Mouse (Mus musculus): ENCODE data around the gene Phka1.
A peak's percentile ranks its signal among the peaks of the same experiment; 100 is the strongest.
"Not testable (repeated sequence)": the region's sequence is repeated elsewhere in the genome, so short reads cannot be mapped to it uniquely, and the experiment has no call there.

The Phka1 gene

DNA sequence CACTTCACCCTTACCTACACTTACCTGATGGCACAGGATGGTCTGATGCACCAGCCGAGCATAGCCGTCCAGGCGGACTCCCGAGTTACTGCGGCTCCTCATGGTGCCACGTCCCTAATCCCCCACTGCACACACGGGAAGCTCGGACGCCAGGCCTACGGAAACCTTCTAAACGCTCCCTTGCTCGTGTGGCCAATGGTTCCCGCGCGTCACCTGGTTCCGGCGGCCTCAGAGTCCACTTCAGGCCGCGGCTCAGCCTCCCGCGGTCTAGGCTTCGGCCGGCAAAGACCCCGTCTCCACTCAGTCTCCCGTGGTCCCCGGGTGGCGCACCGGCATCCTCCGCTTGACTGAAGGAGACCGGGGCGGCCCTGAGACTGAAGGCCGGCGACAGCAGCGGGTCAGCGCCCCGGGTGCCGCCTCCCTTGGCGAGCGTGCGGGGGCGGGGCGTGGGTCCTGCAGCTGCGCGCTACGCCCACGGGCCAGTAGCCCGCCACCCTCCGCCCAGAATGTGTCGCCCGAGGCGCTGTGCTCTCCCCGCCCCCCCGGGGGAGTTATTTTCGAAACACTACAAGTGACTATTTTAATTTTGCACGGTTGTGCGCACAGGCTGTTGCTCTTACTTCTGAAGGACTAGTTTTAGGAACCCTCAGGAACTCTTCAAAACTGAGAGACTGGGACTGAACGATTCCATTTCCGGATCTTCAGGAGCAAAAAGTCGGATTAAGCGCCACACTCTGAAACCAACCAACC, at the start of gene Phka1:
Phka1 (minus strand) TSS at position 424 of the 750 bp plus-strand sequence.
- peak; percentile 65 to 67 for DNase-seq (ENCODE audit: low spot score in 2 of 2)

GRCm38 (mm10) chrX:102689252-102689651, 45.2 kb upstream of the Phka1 start:
- peak in 1 of 2 experiments; percentile 1 for DNase-seq (ENCODE audit: low spot score in 2 of 2)

DNA sequence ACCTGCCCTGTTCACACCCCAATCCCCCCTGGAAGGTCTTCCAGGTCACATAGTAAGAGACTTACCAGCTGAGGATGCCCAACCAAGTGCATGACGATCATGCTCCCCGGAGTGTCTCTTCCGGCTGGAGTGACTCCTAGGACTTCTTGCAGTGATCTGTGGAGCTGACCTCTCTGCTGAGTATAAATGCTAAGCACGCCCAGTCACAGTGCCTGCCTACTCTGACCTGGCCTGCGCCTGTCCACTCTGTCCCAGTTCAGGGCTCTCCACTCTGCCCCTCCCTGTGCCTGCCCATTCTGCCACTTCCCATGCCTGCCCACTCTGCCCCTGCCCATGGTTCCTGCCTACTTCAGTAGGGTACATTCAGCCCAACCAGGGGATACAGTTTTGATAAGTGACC, 42.8 kb upstream of the Phka1 start, which contains the start of gene Gm3880:
Gm3880 (minus strand) TSS at position 101 of the 400 bp plus-strand sequence.
- DNase-seq (ENCODE audit: low spot score in 2 of 2): not testable (repeated sequence)

DNA sequence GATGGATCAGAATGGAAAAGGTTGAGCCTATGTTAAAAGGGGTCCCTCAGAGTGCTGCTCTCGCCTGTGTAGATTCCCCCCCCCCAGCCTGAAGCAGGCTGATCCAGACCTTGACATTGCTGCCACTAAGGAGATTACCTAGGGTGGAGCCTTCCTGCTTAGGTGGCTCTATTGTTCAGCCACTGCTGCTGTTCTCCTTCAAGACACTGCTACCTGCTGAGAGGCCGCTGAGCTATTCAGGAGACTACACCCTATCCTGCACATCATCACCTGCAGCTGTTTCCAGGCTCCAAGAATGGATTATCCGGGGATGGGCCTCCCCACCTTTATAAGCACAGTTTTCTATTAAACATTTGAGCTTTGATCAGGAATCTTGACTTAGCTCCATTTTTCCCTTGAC, 40.7 kb upstream of the Phka1 start:
- DNase-seq (ENCODE audit: low spot score in 2 of 2): not testable (repeated sequence)

GRCm38 (mm10) chrX:102666641-102667040, 22.6 kb upstream of the Phka1 start:
- no peak for DNase-seq (ENCODE audit: low spot score in 2 of 2)

- DNase-seq (ENCODE audit: low spot score in 2 of 2): no peak
Observed at GRCm38 (mm10) chrX:102660712-102661111, 16.7 kb upstream of the Phka1 start.

DNA sequence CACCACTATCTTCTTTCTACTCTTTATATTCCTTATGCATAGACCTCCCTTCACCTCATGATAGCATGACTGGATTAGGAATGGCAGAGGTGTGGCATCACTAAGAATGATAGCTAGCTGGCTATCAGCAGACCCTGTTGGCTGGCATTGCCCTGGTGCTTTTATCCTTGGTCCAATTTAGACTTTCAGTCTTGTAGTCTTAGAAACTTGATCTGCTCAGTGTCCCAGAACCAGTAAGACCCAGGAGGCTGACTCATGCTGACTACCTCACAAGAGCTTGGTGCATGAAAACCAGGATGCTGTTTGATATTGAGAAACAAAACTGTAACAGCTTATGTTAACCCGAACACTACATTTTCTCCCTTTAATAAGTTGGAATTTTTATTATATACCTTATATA, 1.6 kb upstream of the Phka1 start:
- no peak for DNase-seq (ENCODE audit: low spot score in 2 of 2)

DNA sequence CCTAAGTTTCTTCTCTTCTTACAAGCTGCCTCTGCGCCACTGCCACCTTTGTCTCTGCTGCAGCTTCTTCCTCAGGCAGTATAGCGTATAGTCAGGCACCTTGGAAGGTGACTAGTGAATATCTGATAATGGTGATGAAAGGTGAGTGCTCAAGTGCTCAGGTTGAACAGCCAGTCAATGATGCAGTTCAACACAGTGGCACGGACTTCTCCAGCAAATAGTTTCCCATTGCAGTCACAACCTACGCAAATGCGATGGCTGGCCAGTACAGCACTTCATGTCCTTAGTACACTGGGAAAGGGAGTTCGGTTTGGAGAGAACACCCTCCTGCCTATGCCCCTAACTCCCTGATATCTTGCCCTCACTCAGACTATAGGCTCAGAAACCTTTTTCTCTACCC, 1.1 kb upstream of the Phka1 start:
- no peak for DNase-seq (ENCODE audit: low spot score in 2 of 2)

DNA sequence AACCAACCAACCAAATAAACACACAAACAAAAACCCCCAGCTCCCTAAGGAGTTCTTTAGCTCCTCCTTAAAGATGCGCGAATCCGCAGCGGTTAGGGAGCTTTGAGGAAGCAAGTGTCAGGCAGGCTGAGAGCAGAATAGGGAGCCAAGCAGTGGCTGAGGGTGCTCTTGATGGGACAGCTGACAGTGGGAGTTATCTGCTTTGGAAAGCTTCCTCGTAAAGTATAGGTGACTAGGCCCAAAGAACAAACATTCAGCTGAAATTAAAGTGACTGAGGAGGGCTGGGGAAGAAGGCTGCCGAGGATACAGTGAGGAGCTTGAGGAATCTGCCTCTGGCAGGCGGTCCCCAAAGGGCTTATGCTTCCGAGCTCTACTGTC, 516 bp upstream of the Phka1 start:
- DNase-seq (ENCODE audit: low spot score in 2 of 2): peak in 1 of 2 experiments; percentile 6

- DNase-seq (ENCODE audit: low spot score in 2 of 2): no peak
Observed at GRCm38 (mm10) chrX:102601269-102601668, 42.8 kb downstream of the Phka1 start.

- DNase-seq (ENCODE audit: low spot score in 2 of 2): no peak
Observed at GRCm38 (mm10) chrX:102588560-102588959, 55.5 kb downstream of the Phka1 start.

- DNase-seq (ENCODE audit: low spot score in 2 of 2): peak in 1 of 2 experiments; percentile 3
Observed at GRCm38 (mm10) chrX:102571186-102571585, 72.9 kb downstream of the Phka1 start.

DNA sequence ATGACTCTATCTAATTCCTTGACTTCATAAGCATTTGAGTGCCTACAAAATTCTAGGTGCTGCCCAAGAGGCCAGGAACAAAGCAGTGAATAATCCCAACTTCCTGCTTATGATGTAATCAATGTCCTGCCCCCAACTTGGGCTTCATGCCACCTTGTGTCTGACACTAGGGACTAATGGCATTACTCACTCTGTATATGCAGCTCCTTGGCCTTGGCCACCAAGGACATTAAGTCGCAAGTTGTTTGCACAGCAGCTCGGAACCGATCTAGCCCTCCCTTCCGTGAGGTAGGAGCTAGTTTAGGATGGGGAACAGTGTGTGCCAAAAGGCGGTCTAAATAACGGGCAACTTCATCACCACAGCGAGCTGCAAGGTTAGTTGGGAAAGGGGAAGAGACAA, 87.1 kb downstream of the Phka1 start:
- no peak for DNase-seq (ENCODE audit: low spot score in 2 of 2)

- no peak for DNase-seq (ENCODE audit: low spot score in 2 of 2)
Observed at GRCm38 (mm10) chrX:102509205-102509604, 134.8 kb downstream of the Phka1 start.

DNA sequence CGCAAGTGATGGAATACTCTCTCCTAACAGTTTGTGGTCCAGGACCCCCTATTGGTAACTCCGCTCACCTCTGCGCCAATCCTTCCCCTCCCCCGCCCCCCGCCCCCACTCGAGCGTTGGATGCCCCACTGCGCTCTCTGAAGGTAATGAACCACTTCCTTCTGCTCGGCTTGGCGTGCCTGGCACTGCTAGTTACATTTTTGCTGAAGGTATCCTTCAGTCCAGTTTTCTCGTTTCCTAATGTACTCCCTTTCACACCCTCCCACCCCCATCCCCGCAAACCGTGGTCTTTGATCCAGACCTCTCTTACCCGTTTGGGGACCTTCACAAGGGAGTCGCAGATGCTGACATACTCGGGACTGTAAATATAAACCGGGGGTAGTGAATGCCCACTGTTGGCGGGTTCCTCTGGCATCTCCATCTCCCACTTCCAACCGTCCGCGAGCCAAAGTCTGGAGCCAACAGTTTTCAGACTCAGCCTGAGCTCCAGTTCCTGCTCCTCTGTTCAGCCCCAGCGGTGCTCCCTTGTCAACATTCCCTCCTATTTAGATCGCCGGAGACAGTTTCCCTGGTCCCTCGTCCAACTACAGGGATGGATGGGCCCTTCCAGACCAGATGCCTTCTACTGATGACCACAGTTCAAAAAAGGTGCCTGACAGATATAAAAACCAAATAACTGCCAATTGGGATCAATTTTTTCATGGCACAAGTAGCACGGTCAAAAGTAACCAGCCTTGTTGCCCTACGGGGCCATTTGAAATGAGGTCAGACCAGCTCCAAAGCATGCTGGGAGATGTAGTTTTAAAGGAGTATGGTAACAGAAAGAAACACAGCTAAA, 139.2 kb downstream of the Phka1 start, which contains the start of gene Hdac8:
Hdac8 (minus strand) TSS at position 716 of the 838 bp plus-strand sequence.
- DNase-seq (ENCODE audit: low spot score in 2 of 2): peak; percentile 16 to 19

GRCm38 (mm10) chrX:102504179-102504578, 139.9 kb downstream of the Phka1 start:
- no peak for DNase-seq (ENCODE audit: low spot score in 2 of 2)

- DNase-seq (ENCODE audit: low spot score in 2 of 2): no peak
Observed at GRCm38 (mm10) chrX:102493992-102494730, 149.9 kb downstream of the Phka1 start.

DNA sequence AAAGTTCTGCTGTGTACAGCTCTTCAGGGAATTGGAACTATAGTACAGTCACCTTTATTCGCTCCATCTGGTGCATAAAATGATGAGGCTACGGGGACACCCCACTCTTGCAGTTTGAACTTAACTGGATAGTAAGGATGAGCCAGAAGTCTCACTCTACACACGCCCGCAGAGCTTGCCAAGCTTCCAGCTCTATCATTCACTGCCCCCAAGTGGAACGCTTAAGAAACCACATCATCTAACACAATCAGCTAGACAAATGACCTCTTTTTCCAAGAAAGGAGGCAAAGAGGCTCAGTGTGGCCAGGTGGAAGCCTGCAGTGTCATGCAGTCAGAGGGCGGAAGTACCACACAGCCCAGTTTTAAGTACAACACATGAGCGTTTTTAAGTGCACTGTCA, 158.5 kb downstream of the Phka1 start:
- no peak for DNase-seq (ENCODE audit: low spot score in 2 of 2)

DNA sequence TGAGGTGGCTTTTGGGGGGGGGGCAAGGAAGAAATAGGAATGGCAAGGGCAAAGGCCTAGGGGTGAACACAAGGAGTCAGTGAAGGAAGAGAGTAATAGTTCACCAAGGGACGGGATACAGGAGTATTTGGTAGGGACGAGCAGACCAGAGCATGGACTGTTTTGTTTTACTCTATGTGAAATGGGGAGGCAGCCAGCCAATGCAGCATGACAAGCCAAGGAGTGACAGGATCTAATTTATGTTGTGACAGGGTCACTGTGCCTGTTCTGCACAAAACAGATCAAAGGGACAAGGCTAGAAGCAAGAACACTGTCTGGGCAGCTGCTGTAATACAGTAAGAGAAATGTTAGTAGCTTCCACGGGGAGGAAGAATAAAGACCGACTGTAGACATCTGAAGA, 164.4 kb downstream of the Phka1 start:
- no peak for DNase-seq (ENCODE audit: low spot score in 2 of 2)

- DNase-seq (ENCODE audit: low spot score in 2 of 2): no peak
Observed at GRCm38 (mm10) chrX:102478965-102479364, 165.1 kb downstream of the Phka1 start.

DNA sequence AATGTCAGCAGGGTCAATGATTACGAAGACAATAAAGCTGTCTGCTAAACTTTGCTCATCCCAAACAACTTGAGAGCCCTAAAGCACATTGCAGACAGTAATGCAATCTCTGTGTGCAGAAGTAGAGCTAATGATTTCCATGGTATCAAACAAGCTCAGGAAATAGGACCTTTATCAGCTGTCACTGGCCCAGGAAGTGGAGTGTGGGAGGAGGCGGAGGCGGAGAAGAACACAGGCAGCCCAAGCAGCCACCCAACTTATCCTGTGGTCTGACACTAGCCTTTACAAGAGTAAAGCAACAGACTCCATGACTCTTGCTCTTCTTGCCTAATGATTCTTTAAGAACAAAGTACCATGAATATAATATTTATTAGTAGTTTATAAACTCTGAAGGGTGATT, 165.6 kb downstream of the Phka1 start:
- no peak for DNase-seq (ENCODE audit: low spot score in 2 of 2)

DNA sequence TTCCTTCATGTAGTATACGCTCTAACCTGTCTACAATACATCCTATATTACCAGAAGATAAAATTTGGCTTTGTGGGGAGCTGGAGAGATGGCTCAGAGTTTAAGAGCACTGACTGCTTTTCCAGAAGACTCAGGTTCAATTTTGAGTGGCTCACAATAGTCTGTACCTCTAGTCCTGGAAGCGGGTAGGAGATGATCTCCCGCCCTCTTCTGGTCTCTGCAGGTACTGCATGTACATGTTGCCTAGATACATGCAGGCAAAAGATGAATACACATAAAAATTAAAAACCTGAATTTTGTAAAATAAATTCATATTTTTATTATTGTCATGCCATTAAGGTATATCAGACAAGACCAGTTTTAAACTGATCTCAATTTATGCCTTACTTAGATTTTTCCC, 167.3 kb downstream of the Phka1 start:
- peak; percentile 13 to 26 for DNase-seq (ENCODE audit: low spot score in 2 of 2)
